Mouse (Mus musculus) heart, adult 8-10 months (tissue): ENCODE measurements around the gene Gm5089. TPM values are rescaled to one million over a fixed set of nuclear protein-coding genes. Genes with fewer than 3 reads are reported as not detected.
"Not testable (repeated sequence)": the region's sequence is repeated elsewhere in the genome, so short reads cannot be mapped to it uniquely, and the experiment has no call there.

Experiments used
- DNase-seq: peaks from one replicate; pipeline ENCODE4 v3.0.0; 2022; ENCODE audit warnings: low spot score
- total RNA-seq, 4 experiments: library from RNA; stranded (reverse); gene quantifications; 2 replicates each; pipeline ENCODE4 v1.2.4; 2022

Gm5089 gene
- total RNA-seq, 4 experiments from 2014 or later = not detected

- not testable (repeated sequence) for DNase-seq
Measured at GRCm38 (mm10) chr14:122463734-122464341, 12.9 kb upstream of the Gm5089 start.

- no peak for DNase-seq
Measured at GRCm38 (mm10) chr14:122463080-122463691, 12.3 kb upstream of the Gm5089 start.

GRCm38 (mm10) chr14:122462689-122463079 lies 11.8 kb upstream of the Gm5089 start:
- no peak for DNase-seq

GRCm38 (mm10) chr14:122461966-122462365 lies 11.1 kb upstream of the Gm5089 start:
- DNase-seq = no peak

GRCm38 (mm10) chr14:122461500-122461899 lies 10.6 kb upstream of the Gm5089 start:
- DNase-seq = no peak

- no peak for DNase-seq
Measured at GRCm38 (mm10) chr14:122460226-122460625, 9.3 kb upstream of the Gm5089 start.

- no peak for DNase-seq
Measured at GRCm38 (mm10) chr14:122459776-122460175, 8.9 kb upstream of the Gm5089 start.

- DNase-seq = not testable (repeated sequence)
Measured at GRCm38 (mm10) chr14:122459332-122459731, 8.4 kb upstream of the Gm5089 start.

GRCm38 (mm10) chr14:122455562-122455958 lies 4.6 kb upstream of the Gm5089 start:
- DNase-seq = no peak

- DNase-seq = no peak
Measured at GRCm38 (mm10) chr14:122454901-122455561, 4.1 kb upstream of the Gm5089 start.

GRCm38 (mm10) chr14:122453996-122454738 lies 3.3 kb upstream of the Gm5089 start:
- no peak for DNase-seq

GRCm38 (mm10) chr14:122453388-122453995 lies 2.6 kb upstream of the Gm5089 start:
- no peak for DNase-seq

- DNase-seq = no peak
Measured at GRCm38 (mm10) chr14:122452701-122453387, 1.9 kb upstream of the Gm5089 start.

- no peak for DNase-seq
Measured at GRCm38 (mm10) chr14:122451551-122452145, 733 bp upstream of the Gm5089 start.

- DNase-seq = no peak
Measured at GRCm38 (mm10) chr14:122449601-122450495, 1.1 kb downstream of the Gm5089 start.

GRCm38 (mm10) chr14:122436850-122437249 lies 14.1 kb downstream of the Gm5089 start:
- no peak for DNase-seq

GRCm38 (mm10) chr14:122434039-122434438 lies 16.9 kb downstream of the Gm5089 start:
- DNase-seq = no peak

GRCm38 (mm10) chr14:122432558-122432957 lies 18.4 kb downstream of the Gm5089 start:
- DNase-seq = no peak

GRCm38 (mm10) chr14:122427654-122428053 lies 23.3 kb downstream of the Gm5089 start:
- DNase-seq = no peak

- DNase-seq = no peak
Measured at GRCm38 (mm10) chr14:122427204-122427560, 23.7 kb downstream of the Gm5089 start.
